Mouse (Mus musculus) myocyte (in vitro differentiated cells): ENCODE results near the gene Apol7a. TPM values are rescaled to one million over a fixed set of nuclear protein-coding genes. Genes with fewer than 3 reads are reported as not detected.
"Not testable (repeated sequence)": the region's sequence is repeated elsewhere in the genome, so short reads cannot be mapped to it uniquely, and the experiment has no call there.

ENCODE experiments used
- H3K27me3 ChIP-seq: one replicate; pipeline ENCODE4 v1.6.1; 2011; ENCODE audit not compliant: control insufficient read depth, insufficient read depth, insufficient read length
- H3K36me3 ChIP-seq: one replicate; pipeline ENCODE4 v1.6.1; 2011; ENCODE audit not compliant: control insufficient read depth, insufficient read depth
- H3K4me2 ChIP-seq: one replicate; pipeline ENCODE4 v1.6.1; 2011; ENCODE audit warnings: low read depth, control low read depth
- H3K4me3 ChIP-seq: one replicate; pipeline ENCODE4 v1.5.1; 2011; ENCODE audit warnings: mild to moderate bottlenecking, control low read depth, moderate library complexity
- H3K79me2 ChIP-seq: one replicate; pipeline ENCODE4 v1.6.1; 2011; ENCODE audit not compliant: control insufficient read depth, insufficient read depth
- H3ac ChIP-seq: one replicate; pipeline ENCODE4 v1.6.1; 2011; ENCODE audit not compliant: control insufficient read depth, insufficient read length
- polyA plus RNA-seq: library from polyadenylated mRNA; unstranded; fragments of >200 nt; fragmentation: generic; extraction: Trizol; gene quantifications from one replicate; pipeline ENCODE4 v1.2.1, GENCODE M21; 2012; ENCODE audit warnings: missing spikeins

Gene Apol7a
- 0.18 TPM for polyA plus RNA-seq

- not testable (repeated sequence) for H3K27me3 ChIP-seq, H3ac ChIP-seq, H3K79me2 ChIP-seq, H3K36me3 ChIP-seq, H3K4me3 ChIP-seq
- H3K4me2 ChIP-seq = peak within 1 kb of the TSS; percentile 63
These were observed at the start of gene Apol7a for GRCm38 (mm10) chr15:77399027-77399426. Apol7a (minus strand) TSS chr15:77399110.

- H3K36me3 ChIP-seq, H3ac ChIP-seq, H3K4me2 ChIP-seq, H3K4me3 ChIP-seq, H3K79me2 ChIP-seq: not testable (repeated sequence)
- H3K27me3 ChIP-seq = peaks cover 13% of the 10 kb centered on the region
These were observed 48.5 kb upstream of the Apol7a start, which contains the start of gene Apol7b for GRCm38 (mm10) chr15:77447392-77447791. Apol7b (minus strand) TSS chr15:77447492.

- H3K4me2 ChIP-seq, H3ac ChIP-seq, H3K79me2 ChIP-seq, H3K4me3 ChIP-seq, H3K36me3 ChIP-seq: not testable (repeated sequence)
- peaks cover 22% of the 10 kb centered on the region for H3K27me3 ChIP-seq
These were observed 46.8 kb upstream of the Apol7a start for GRCm38 (mm10) chr15:77445668-77446067.

- not testable (repeated sequence) for H3K4me3 ChIP-seq
These were observed 45.8 kb upstream of the Apol7a start for GRCm38 (mm10) chr15:77444746-77445145.

GRCm38 (mm10) chr15:77428690-77429448 lies 30.0 kb upstream of the Apol7a start:
- H3K4me3 ChIP-seq, H3K79me2 ChIP-seq, H3ac ChIP-seq: not testable (repeated sequence)

More at GRCm38 (mm10) chr15:77444746-77445145, 45.8 kb upstream of the Apol7a start:
- H3K79me2 ChIP-seq, H3K4me2 ChIP-seq, H3ac ChIP-seq, H3K36me3 ChIP-seq: not testable (repeated sequence)
- peaks cover 22% of the 10 kb centered on the region for H3K27me3 ChIP-seq

GRCm38 (mm10) chr15:77422925-77423324 lies 24.0 kb upstream of the Apol7a start:
- not testable (repeated sequence) for H3K4me3 ChIP-seq, H3ac ChIP-seq, H3K27me3 ChIP-seq, H3K79me2 ChIP-seq, H3K36me3 ChIP-seq, H3K4me2 ChIP-seq

More at GRCm38 (mm10) chr15:77428690-77429448, 30.0 kb upstream of the Apol7a start:
- not testable (repeated sequence) for H3K36me3 ChIP-seq, H3K27me3 ChIP-seq, H3K4me2 ChIP-seq

- not testable (repeated sequence) for H3K4me3 ChIP-seq, H3K27me3 ChIP-seq, H3ac ChIP-seq, H3K36me3 ChIP-seq, H3K4me2 ChIP-seq, H3K79me2 ChIP-seq
These were observed 20.7 kb upstream of the Apol7a start for GRCm38 (mm10) chr15:77419657-77420056.

- H3K36me3 ChIP-seq, H3K79me2 ChIP-seq, H3ac ChIP-seq, H3K4me2 ChIP-seq, H3K4me3 ChIP-seq, H3K27me3 ChIP-seq: not testable (repeated sequence)
These were observed 17.9 kb upstream of the Apol7a start for GRCm38 (mm10) chr15:77416655-77417333.

- not testable (repeated sequence) for H3K27me3 ChIP-seq, H3ac ChIP-seq, H3K79me2 ChIP-seq, H3K36me3 ChIP-seq, H3K4me3 ChIP-seq, H3K4me2 ChIP-seq
These were observed 16.7 kb upstream of the Apol7a start for GRCm38 (mm10) chr15:77415653-77416052.

GRCm38 (mm10) chr15:77412695-77413094 lies 13.8 kb upstream of the Apol7a start:
- H3K27me3 ChIP-seq, H3K4me3 ChIP-seq: not testable (repeated sequence)

GRCm38 (mm10) chr15:77411035-77411434 lies 12.1 kb upstream of the Apol7a start, which contains the start of gene Apol9a:
Apol9a (minus strand) TSS chr15:77411135.
- not testable (repeated sequence) for H3K27me3 ChIP-seq, H3K79me2 ChIP-seq, H3ac ChIP-seq, H3K4me3 ChIP-seq, H3K36me3 ChIP-seq
- peak within 1 kb of the TSS; percentile 58 for H3K4me2 ChIP-seq

More at GRCm38 (mm10) chr15:77412695-77413094, 13.8 kb upstream of the Apol7a start:
- not testable (repeated sequence) for H3ac ChIP-seq, H3K79me2 ChIP-seq, H3K36me3 ChIP-seq, H3K4me2 ChIP-seq

GRCm38 (mm10) chr15:77406370-77406769 lies 7.5 kb upstream of the Apol7a start:
- H3ac ChIP-seq, H3K27me3 ChIP-seq, H3K79me2 ChIP-seq, H3K36me3 ChIP-seq, H3K4me3 ChIP-seq: not testable (repeated sequence)
- H3K4me2 ChIP-seq = peak overlapping the region; percentile 53
